In the genomic region with DNA sequence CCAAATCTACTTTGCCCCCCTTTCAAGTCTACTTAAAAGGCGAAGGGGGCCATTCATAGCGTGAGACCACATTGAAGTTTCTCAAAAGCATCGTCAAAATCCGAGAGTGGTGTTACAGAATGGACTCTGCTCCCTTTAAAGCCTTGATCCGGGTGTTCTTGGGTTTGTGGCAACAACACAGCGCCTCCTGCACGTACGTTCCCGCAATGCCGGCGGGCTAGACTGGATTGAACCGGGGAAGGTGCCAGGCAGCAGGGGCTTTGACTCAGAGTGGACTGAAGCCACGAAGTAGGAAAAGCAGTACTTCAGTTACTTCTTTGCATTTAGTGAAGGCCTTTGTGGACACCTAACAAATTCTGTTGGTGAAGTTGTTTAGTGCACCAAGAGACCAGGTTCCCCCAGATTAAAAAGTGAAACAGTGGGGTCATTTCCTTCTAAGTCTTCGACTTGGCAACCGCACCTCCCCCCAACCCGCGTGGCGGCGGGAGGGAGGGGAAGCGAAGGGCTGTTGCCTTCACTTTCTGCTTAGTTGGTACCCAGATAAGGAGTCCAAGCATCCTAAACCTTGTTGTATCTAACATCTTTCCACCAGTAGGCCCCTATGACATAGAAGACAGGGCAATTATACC, we compare ENCODE assay signal across 9 mouse cellular contexts. TPM values are rescaled to one million over a fixed set of nuclear protein-coding genes. Genes with fewer than 3 reads are reported as not detected.
DNase-seq lines count a peak whose midpoint lies in the region; ATAC-seq and TF ChIP-seq lines count a peak whose summit lies in the region.
"Had no signal": no experiment of that assay in that cellular context is flagged by ENCODE, and none has a peak within 500 bp of the region (broad histone marks: within the 10 kb centered on the region; RNA-seq: fewer than 3 reads in every experiment).

No protein-coding gene starts in this region.

- WGBS in heart, embryonic 16.5 days, result under 1% methylated on average over 20 of the region's 20 CpGs
- WGBS in liver, postnatal 0 days (ENCODE audit: insufficient replicate concordance), result 3% methylated on average over 20 of the region's 20 CpGs
- WGBS in stomach, embryonic 16.5 days, result 2% methylated on average over 20 of the region's 20 CpGs

- no peaks in the 10 kb centered on the region for H3K9me3 ChIP-seq in heart, embryonic 16.5 days (replicated peaks; ENCODE audit: control insufficient read depth, low read length)
- no peaks in the 10 kb centered on the region for H3K9me3 ChIP-seq in liver, postnatal 0 days (ENCODE audit: low read length)
- no peaks in the 10 kb centered on the region for H3K9me3 ChIP-seq in stomach, embryonic 16.5 days (replicated peaks; ENCODE audit: control insufficient read depth, low read length)
- H3K9me3 ChIP-seq: limb, embryonic 12.5 days had no signal

- no peak for ATAC-seq in heart, embryonic 16.5 days (replicated peaks; ENCODE audit: extremely low read depth, insufficient read depth, low FRiP score)
- ATAC-seq in liver, postnatal 0 days, result no peak
- ATAC-seq in stomach, embryonic 16.5 days (ENCODE audit: insufficient read depth, low FRiP score), result no peak

- peak; percentile 59 to 71 for DNase-seq in lung, adult 18-20 months
- no peak for DNase-seq in lung, postnatal 25 days (ENCODE audit: low spot score)
- DNase-seq in liver, postnatal 0 days, result peak; percentile 54
- DNase-seq in gastrocnemius, postnatal 4 days (ENCODE audit: low spot score in 2 of 2), result no peak
- no peak for DNase-seq in layer of hippocampus, postnatal 25 days (ENCODE audit: extremely low spot score in 1 of 2, low spot score in 1 of 2)

- peak overlapping the region; percentile 28; the same call in 1 of the 2 replicates for H3K4me2 ChIP-seq in heart, embryonic 16.5 days (ENCODE audit: low read depth, low read length)
- peak overlapping the region; percentile 4; the same call in 1 of the 2 replicates for H3K4me2 ChIP-seq in liver, postnatal 0 days (ENCODE audit: low read depth, low read length)
- peak overlapping the region; percentile 63 for H3K4me2 ChIP-seq in stomach, embryonic 16.5 days (ENCODE audit: low read depth, low read length)
- H3K4me2 ChIP-seq: limb, embryonic 12.5 days had no signal

- no peak overlapping the region for H3K9ac ChIP-seq in heart, embryonic 16.5 days (ENCODE audit: low read length)
- H3K9ac ChIP-seq in liver, postnatal 0 days (replicated peaks), result no peak overlapping the region
- peak overlapping the region; percentile 63 for H3K9ac ChIP-seq in stomach, embryonic 16.5 days (ENCODE audit: low read length)
- H3K9ac ChIP-seq: limb, embryonic 12.5 days had no signal

- H3K4me3 ChIP-seq in heart, embryonic 16.5 days (ENCODE audit: low read length), result peak overlapping the region; percentile 9
- H3K4me3 ChIP-seq in liver, postnatal 0 days (ENCODE audit: low read depth, low read length), result no peak overlapping the region
- peak overlapping the region; percentile 51 for H3K4me3 ChIP-seq in stomach, embryonic 16.5 days (replicated peaks; ENCODE audit: low read length)
- H3K4me3 ChIP-seq: limb, embryonic 12.5 days had no signal

- H3K36me3 ChIP-seq in heart, embryonic 16.5 days (ENCODE audit: control insufficient read depth, insufficient read depth), result no peaks in the 10 kb centered on the region
- no peaks in the 10 kb centered on the region for H3K36me3 ChIP-seq in liver, postnatal 0 days (replicated peaks; ENCODE audit: insufficient read depth, low read length)
- no peaks in the 10 kb centered on the region for H3K36me3 ChIP-seq in stomach, embryonic 16.5 days (ENCODE audit: control insufficient read depth, insufficient read depth, low read length)
- H3K36me3 ChIP-seq: limb, embryonic 12.5 days had no signal

- peaks cover 85% of the 10 kb centered on the region for H3K27me3 ChIP-seq in heart, embryonic 16.5 days (ENCODE audit: control insufficient read depth, insufficient read depth, low read length)
- peaks cover 85% of the 10 kb centered on the region for H3K27me3 ChIP-seq in liver, postnatal 0 days (ENCODE audit: insufficient read depth, low read length)
- peaks cover 73% of the 10 kb centered on the region for H3K27me3 ChIP-seq in stomach, embryonic 16.5 days (ENCODE audit: control insufficient read depth, insufficient read depth, low read length)

- H3K4me1 ChIP-seq in heart, embryonic 16.5 days (ENCODE audit: control insufficient read depth, insufficient read depth, low read length), result peaks cover 16% of the 10 kb centered on the region
- peaks cover 17% of the 10 kb centered on the region; the same call in 1 of the 2 replicates for H3K4me1 ChIP-seq in liver, postnatal 0 days (ENCODE audit: insufficient read depth)
- no peaks in the 10 kb centered on the region for H3K4me1 ChIP-seq in stomach, embryonic 16.5 days (ENCODE audit: control insufficient read depth, insufficient read depth, low read length)

- TF ChIP-seq EP300 in liver, postnatal 0 days (IDR thresholded peaks at IDR 0.05; ENCODE audit: low read depth), result no peak

- peak; percentile 57 for TF ChIP-seq CTCF in liver, postnatal 0 days (IDR thresholded peaks at IDR 0.05; ENCODE audit: low read depth)

- no peak overlapping the region for H3K27ac ChIP-seq in heart, embryonic 16.5 days (ENCODE audit: low read length)
- H3K27ac ChIP-seq in liver, postnatal 0 days (ENCODE audit: low read depth), result no peak overlapping the region
- peak overlapping the region; percentile 85 for H3K27ac ChIP-seq in stomach, embryonic 16.5 days (ENCODE audit: low read length)
- H3K27ac ChIP-seq: limb, embryonic 12.5 days had no signal

RNA-seq across cellular contexts. Expression of gene Foxa1, which starts 1.8 kb away (rescaled TPM):
- 0.18 and 0.74 TPM in 2 replicates for polyA plus RNA-seq in heart, embryonic 16.5 days (2015; fragmentation: Nextera tagmentation; extraction: Ambion mirVana)
- 1.5 and 2.3 TPM in 2 replicates for polyA plus RNA-seq in liver, postnatal 0 days (2015; fragmentation: Nextera tagmentation; extraction: Ambion mirVana)
- polyA plus RNA-seq in stomach, embryonic 16.5 days (2015; fragmentation: Nextera tagmentation; extraction: Ambion mirVana), result 9.8 and 10.0 TPM in 2 replicates
- total RNA-seq in gastrocnemius, postnatal 4 days (2021), result not detected
- total RNA-seq in layer of hippocampus, postnatal 25 days (2021), result not detected
- polyA plus RNA-seq: limb, embryonic 12.5 days had no signal

RNA-seq across cellular contexts. Expression of gene Ttc6, which starts 15.4 kb away (rescaled TPM):
- polyA plus RNA-seq in heart, embryonic 16.5 days (2015; fragmentation: Nextera tagmentation; extraction: Ambion mirVana), result 0.09 and 0.57 TPM in 2 replicates
- polyA plus RNA-seq in liver, postnatal 0 days (2015; fragmentation: Nextera tagmentation; extraction: Ambion mirVana), result 0.08 and 0.09 TPM in 2 replicates
- 2.8 and 3.5 TPM in 2 replicates for polyA plus RNA-seq in stomach, embryonic 16.5 days (2015; fragmentation: Nextera tagmentation; extraction: Ambion mirVana)
- not detected for total RNA-seq in gastrocnemius, postnatal 4 days (2021)
- under 1 TPM; 0.28 to 0.30 TPM for total RNA-seq in layer of hippocampus, postnatal 25 days (2021)
- total RNA-seq: heart, postnatal 14 days had no signal

Comparison
In these comparisons a context has a peak if more than half of its experiments do, and no peak if none do; other contexts are left out.
1. DNase-seq: peak in lung, adult 18-20 months (2 of 2) and liver, postnatal 0 days (single experiment); none in lung, postnatal 25 days (single experiment), gastrocnemius, postnatal 4 days (0 of 2) and layer of hippocampus, postnatal 25 days (0 of 2).
2. H3K4me2 ChIP-seq: peak in every context shown above with its lines; median percentile 63 in stomach, embryonic 16.5 days; 28 in heart, embryonic 16.5 days; 4 in liver, postnatal 0 days.